Comparison of ENCODE assay signal across 10 mouse cellular contexts in genomic region chrX:142526953-142527352, GRCm38 (mm10).
DNase-seq lines count a peak whose midpoint lies in the region; ATAC-seq and TF ChIP-seq lines count a peak whose summit lies in the region.
"Had no signal": no experiment of that assay in that cellular context is flagged by ENCODE, and none has a peak within 500 bp of the region (broad histone marks: within the 10 kb centered on the region; RNA-seq: fewer than 3 reads in every experiment).

No protein-coding gene starts in this region.

- TF ChIP-seq POLR2A in CH12.LX (IDR thresholded peaks at IDR 0.05; ENCODE audit: low read depth, low read length): no peak

- peak; percentile 63 for TF ChIP-seq RAD21 in CH12.LX (IDR thresholded peaks at IDR 0.05; ENCODE audit: low read depth, low read length)

- dilution Hi-C loops in CH12.LX (cut with MboI; ENCODE audit: extremely low pct_ligation_motif_present, extremely low pct_unique_long_range_greater_than_20kb, low sequenced_read_pairs): no loop called here

- H3K27me3 ChIP-seq in CH12.LX (replicated peaks): no peaks in the 10 kb centered on the region
- H3K27me3 ChIP-seq: megakaryocyte, embryonic 14.5 days; stomach, embryonic 15.5 days had no signal

- no peak overlapping the region for H3K4me2 ChIP-seq in CH12.LX (ENCODE audit: insufficient read depth, low read depth, poor library complexity, severe bottlenecking)
- H3K4me2 ChIP-seq: stomach, embryonic 15.5 days had no signal

- H3K4me1 ChIP-seq in CH12.LX (ENCODE audit: control insufficient read depth in 1 of 2, insufficient read depth in 2 of 2): no peaks in the 10 kb centered on the region
- H3K4me1 ChIP-seq: megakaryocyte, embryonic 14.5 days; stomach, embryonic 15.5 days had no signal

- no peak overlapping the region for H3K9ac ChIP-seq in CH12.LX (ENCODE audit: insufficient read depth, low read depth)
- H3K9ac ChIP-seq: stomach, embryonic 15.5 days had no signal

- in situ Hi-C loops in CH12.LX (cut with MboI; ENCODE audit: low pct_ligation_motif_present, low pct_unique_long_range_greater_than_20kb, low sequenced_read_pairs): loop anchor here (25.0 kb wide), 1 partner anchor 315 kb away; no protein-coding TSS in a partner anchor

- TF ChIP-seq CTCF in CH12.LX (conservative IDR thresholded peaks at IDR 0.05 in 1 of 2, IDR thresholded peaks at IDR 0.05 in 1 of 2; ENCODE audit: low read depth in 2 of 2, low read length in 2 of 2): peak in 1 of 2 experiments; percentile 66; a peak in 2 of 4 replicates

- no peaks in the 10 kb centered on the region for H3K9me3 ChIP-seq in CH12.LX (replicated peaks; ENCODE audit: low read length)
- H3K9me3 ChIP-seq: megakaryocyte, embryonic 14.5 days; stomach, embryonic 15.5 days had no signal

- TF ChIP-seq EP300 in CH12.LX (IDR thresholded peaks at IDR 0.05; ENCODE audit: low read length): no peak

- ATAC-seq in granulocyte monocyte progenitor cell, adult 5-6 weeks (replicated peaks; ENCODE audit: poor library complexity, severe bottlenecking): no peak

- H3K36me3 ChIP-seq in CH12.LX (replicated peaks in 1 of 2; ENCODE audit: control insufficient read depth in 1 of 2, insufficient read depth in 1 of 2, low read length in 1 of 2): no peaks in the 10 kb centered on the region
- H3K36me3 ChIP-seq: stomach, embryonic 15.5 days had no signal

- no peak overlapping the region for H3K27ac ChIP-seq in CH12.LX (ENCODE audit: insufficient read depth, low read depth)
- H3K27ac ChIP-seq: stomach, embryonic 15.5 days had no signal

- DNase-seq in kidney, adult 18-20 months: peak; percentile 36
- DNase-seq in kidney, adult 11 months: no peak
- peak; percentile 68 for DNase-seq in 3T3-L1 (ENCODE audit: low read depth, low spot score)
- no peak for DNase-seq in CH12.LX (ENCODE audit: extremely low read depth)
- peak; percentile 5 for DNase-seq in embryo, embryonic 9.5 days (ENCODE audit: extremely low spot score)
- peak; percentile 6 for DNase-seq in right cerebral cortex, postnatal 14 days
- no peak for DNase-seq in neural tube, embryonic 10.5 days (ENCODE audit: extremely low spot score, low spot score)

- H3K79me2 ChIP-seq in CH12.LX (replicated peaks; ENCODE audit: control insufficient read depth, extremely low read depth, insufficient read depth, poor library complexity, severe bottlenecking): no peaks in the 10 kb centered on the region

- H3K4me3 ChIP-seq in CH12.LX (replicated peaks in 1 of 3; ENCODE audit: low read depth in 2 of 3, low read length in 2 of 3, poor library complexity in 1 of 3): no peak overlapping the region
- H3K4me3 ChIP-seq: megakaryocyte, embryonic 14.5 days; stomach, embryonic 15.5 days had no signal

TF ChIP-seq in CH12.LX, 34 proteins besides CTCF, POLR2A, EP300 and RAD21:
- no peak for TF ChIP-seq USF1 (IDR thresholded peaks at IDR 0.05; ENCODE audit: low read depth, low read length)
- peak; percentile 69 for TF ChIP-seq SMC3 (IDR thresholded peaks at IDR 0.05; ENCODE audit: low read depth, low read length)
- no peak for TF ChIP-seq MAZ (IDR thresholded peaks at IDR 0.05; ENCODE audit: low read depth, low read length)

Comparison
In these comparisons a context has a peak if more than half of its experiments do, and no peak if none do; other contexts are left out.
1. DNase-seq: peak in kidney, adult 18-20 months (single experiment), 3T3-L1 (single experiment), embryo, embryonic 9.5 days (single experiment) and right cerebral cortex, postnatal 14 days (single experiment); none in kidney, adult 11 months (single experiment), CH12.LX (single experiment) and neural tube, embryonic 10.5 days (single experiment).